Mouse (Mus musculus): Measurements from ENCODE around the gene Ptpa. TPM values are rescaled to one million over a fixed set of nuclear protein-coding genes. Genes with fewer than 3 reads are reported as not detected.

Ptpa gene
- total and polyA plus RNA-seq, 3 experiments, result 82.7 to 91.2 (median 88.7) TPM

DNA sequence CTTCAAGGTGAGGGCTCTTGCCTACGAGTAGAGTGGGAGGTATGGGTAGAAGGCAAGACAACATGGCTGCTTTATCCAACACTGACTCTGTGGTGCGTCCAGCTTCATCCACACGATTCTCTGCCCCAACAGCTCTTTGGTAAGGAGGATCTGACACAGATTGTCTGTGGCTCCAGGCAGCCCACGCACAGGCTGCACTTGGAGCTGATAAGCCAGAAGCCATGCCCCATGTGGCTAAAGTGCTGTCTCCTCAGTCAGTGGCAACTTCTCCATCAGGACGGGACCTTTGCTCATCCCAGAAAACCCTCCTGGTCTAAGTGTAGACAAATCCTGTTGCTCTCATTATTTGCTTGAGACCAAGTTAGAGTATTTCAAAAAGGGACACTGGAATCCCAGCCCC, 38.7 kb downstream of the Ptpa start:
- H3K27me3 ChIP-seq (ENCODE audit: control insufficient read depth, insufficient read depth, low read length), result no peaks in the 10 kb centered on the region
- 79% methylated on average over 5 of the region's 5 CpGs for WGBS
- DNase-seq, result no peak
- no peak overlapping the region for H3K4me3 ChIP-seq
- H3K79me2 ChIP-seq (replicated peaks; ENCODE audit: control insufficient read depth, insufficient read depth, low read length), result no peaks in the 10 kb centered on the region
- intact Hi-C loops (cut with DNase I), result no loop called here
- no peak overlapping the region for H3K27ac ChIP-seq
- no peaks in the 10 kb centered on the region for H3K36me3 ChIP-seq (ENCODE audit: control insufficient read depth, insufficient read depth, low read length)
- H3K9ac ChIP-seq (ENCODE audit: low read depth, low read length), result no peak overlapping the region
- H3K4me1 ChIP-seq (ENCODE audit: control insufficient read depth, insufficient read depth, low read length), result no peaks in the 10 kb centered on the region
- no peak for TF ChIP-seq POLR2A (IDR thresholded peaks at IDR 0.05; ENCODE audit: insufficient read depth, low read depth, low read length)
- TF ChIP-seq EP300 (IDR thresholded peaks at IDR 0.05; ENCODE audit: insufficient read depth, low read depth, low read length), result no peak
- no peak for TF ChIP-seq CTCF (IDR thresholded peaks at IDR 0.05)

DNA sequence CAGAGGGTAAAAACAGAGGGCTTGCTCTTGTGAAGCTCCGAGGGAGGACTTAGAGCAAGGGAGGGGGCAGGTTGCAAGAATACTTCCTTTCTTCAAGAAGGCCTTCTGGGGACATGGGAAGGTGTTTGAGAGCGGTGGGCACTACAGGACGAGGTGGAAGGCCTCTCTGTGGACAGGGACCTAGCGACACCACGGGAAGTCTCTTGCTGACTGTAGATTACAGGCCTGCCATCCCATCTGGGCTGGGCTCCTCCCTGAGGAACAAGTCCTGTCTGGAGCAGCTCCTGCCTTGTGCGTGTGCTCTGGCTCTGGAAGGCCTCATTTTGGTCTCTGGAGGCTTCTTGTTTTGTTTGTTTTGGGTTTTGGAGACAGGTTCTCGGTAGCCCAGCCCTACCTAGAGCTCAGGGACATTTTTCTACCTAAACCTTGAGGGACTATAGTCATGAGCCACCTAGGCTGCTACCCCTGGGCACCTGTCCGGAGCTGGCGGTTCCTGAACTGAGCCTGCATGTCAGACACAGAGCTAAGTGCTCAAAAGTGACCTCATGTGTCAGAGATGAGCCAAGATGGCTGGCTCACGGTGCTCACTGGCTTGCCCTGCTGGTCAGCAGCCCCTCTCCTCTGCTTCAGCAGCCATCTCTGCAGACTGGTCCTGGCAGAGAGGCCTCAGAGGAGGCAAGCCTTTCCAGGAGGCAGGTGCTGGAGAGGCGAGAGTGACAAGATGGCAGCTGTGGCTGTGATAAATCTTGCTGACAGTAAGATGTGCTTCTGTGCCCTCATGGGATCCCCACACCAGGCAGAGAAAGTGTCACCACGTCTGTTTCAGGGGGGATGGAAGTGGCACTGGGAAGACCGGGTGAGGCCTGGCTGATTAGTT, 40.5 kb downstream of the Ptpa start:
- Histone ChIP-seq H3K9ac (ENCODE audit: low read depth, low read length) (no peak overlapping the region; the same call in 1 of the 2 replicates), H3K4me1 (ENCODE audit: control insufficient read depth, insufficient read depth, low read length) (no peaks in the 10 kb centered on the region), H3K27me3 (ENCODE audit: control insufficient read depth, insufficient read depth, low read length) (no peaks in the 10 kb centered on the region), H3K79me2 (replicated peaks; ENCODE audit: control insufficient read depth, insufficient read depth, low read length) (no peaks in the 10 kb centered on the region), H3K36me3 (ENCODE audit: control insufficient read depth, insufficient read depth, low read length) (no peaks in the 10 kb centered on the region), H3K27ac (no peak overlapping the region), H3K4me3 (no peak overlapping the region)
- intact Hi-C loops (cut with DNase I), result no loop called here
- DNase-seq, result no peak
- WGBS, result 60% methylated on average over 13 of the region's 13 CpGs
- TF ChIP-seq POLR2A (IDR thresholded peaks at IDR 0.05; ENCODE audit: insufficient read depth, low read depth, low read length) (no peak), CTCF (IDR thresholded peaks at IDR 0.05) (no peak), EP300 (IDR thresholded peaks at IDR 0.05; ENCODE audit: insufficient read depth, low read depth, low read length) (no peak)

GRCm38 (mm10) chr2:30458349-30458748, 42.5 kb downstream of the Ptpa start:
- 65% methylated on average over 6 of the region's 6 CpGs for WGBS
- intact Hi-C loops (cut with DNase I), result no loop called here
- TF ChIP-seq CTCF (IDR thresholded peaks at IDR 0.05), result no peak
- TF ChIP-seq POLR2A (IDR thresholded peaks at IDR 0.05; ENCODE audit: insufficient read depth, low read depth, low read length), result no peak
- no peak for TF ChIP-seq EP300 (IDR thresholded peaks at IDR 0.05; ENCODE audit: insufficient read depth, low read depth, low read length)
- Histone ChIP-seq H3K27me3 (ENCODE audit: control insufficient read depth, insufficient read depth, low read length) (no peaks in the 10 kb centered on the region), H3K4me3 (no peak overlapping the region), H3K36me3 (ENCODE audit: control insufficient read depth, insufficient read depth, low read length) (no peaks in the 10 kb centered on the region), H3K9ac (ENCODE audit: low read depth, low read length) (no peak overlapping the region), H3K27ac (no peak overlapping the region), H3K79me2 (replicated peaks; ENCODE audit: control insufficient read depth, insufficient read depth, low read length) (no peaks in the 10 kb centered on the region), H3K4me1 (ENCODE audit: control insufficient read depth, insufficient read depth, low read length) (no peaks in the 10 kb centered on the region)
- no peak for DNase-seq

DNA sequence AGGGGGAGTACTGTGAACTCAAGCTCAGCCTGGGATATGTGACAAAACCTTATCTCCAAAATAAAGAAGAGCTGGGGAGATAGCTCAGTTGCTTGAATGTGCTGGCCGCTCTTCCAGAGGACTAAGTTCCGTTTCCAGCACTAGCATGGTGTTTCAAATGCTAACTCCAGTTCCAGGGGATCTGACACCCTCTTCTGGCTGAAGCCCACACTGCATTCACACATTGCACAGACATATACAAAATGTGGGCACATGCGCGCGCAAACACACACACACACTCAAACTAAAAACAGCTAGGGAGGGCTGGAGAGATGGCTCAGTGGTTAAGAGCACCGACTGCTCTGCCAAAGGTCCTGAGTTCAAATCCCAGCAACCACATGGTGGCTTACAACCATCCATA, 43.4 kb downstream of the Ptpa start:
- H3K9ac ChIP-seq (ENCODE audit: low read depth, low read length), result no peak overlapping the region
- no peak for DNase-seq
- H3K27ac ChIP-seq, result no peak overlapping the region
- H3K36me3 ChIP-seq (ENCODE audit: control insufficient read depth, insufficient read depth, low read length), result no peaks in the 10 kb centered on the region
- H3K79me2 ChIP-seq (replicated peaks; ENCODE audit: control insufficient read depth, insufficient read depth, low read length), result no peaks in the 10 kb centered on the region
- no peaks in the 10 kb centered on the region for H3K27me3 ChIP-seq (ENCODE audit: control insufficient read depth, insufficient read depth, low read length)
- no peak overlapping the region for H3K4me3 ChIP-seq
- 93% methylated on average over 6 of the region's 6 CpGs for WGBS
- no peaks in the 10 kb centered on the region for H3K4me1 ChIP-seq (ENCODE audit: control insufficient read depth, insufficient read depth, low read length)
- TF ChIP-seq EP300 (IDR thresholded peaks at IDR 0.05; ENCODE audit: insufficient read depth, low read depth, low read length) (no peak), POLR2A (IDR thresholded peaks at IDR 0.05; ENCODE audit: insufficient read depth, low read depth, low read length) (no peak), CTCF (IDR thresholded peaks at IDR 0.05) (peak; percentile 41)
- intact Hi-C loops (cut with DNase I), result no loop called here

GRCm38 (mm10) chr2:30463341-30463761, 47.5 kb downstream of the Ptpa start:
- H3K4me3 ChIP-seq, result no peak overlapping the region
- 0 out of 2 replicates have a peak, but pooled peaks cover 2% of the 10 kb centered on the region for H3K4me1 ChIP-seq (ENCODE audit: control insufficient read depth, insufficient read depth, low read length)
- TF ChIP-seq EP300 (IDR thresholded peaks at IDR 0.05; ENCODE audit: insufficient read depth, low read depth, low read length) (no peak), POLR2A (IDR thresholded peaks at IDR 0.05; ENCODE audit: insufficient read depth, low read depth, low read length) (no peak), CTCF (IDR thresholded peaks at IDR 0.05) (no peak)
- H3K79me2 ChIP-seq (replicated peaks; ENCODE audit: control insufficient read depth, insufficient read depth, low read length), result no peaks in the 10 kb centered on the region
- H3K36me3 ChIP-seq (ENCODE audit: control insufficient read depth, insufficient read depth, low read length), result no peaks in the 10 kb centered on the region
- H3K9ac ChIP-seq (ENCODE audit: low read depth, low read length), result no peak overlapping the region
- no peak for DNase-seq
- intact Hi-C loops (cut with DNase I), result no loop called here
- peak overlapping the region; percentile 79 for H3K27ac ChIP-seq
- 39% methylated on average over 5 of the region's 5 CpGs for WGBS
- H3K27me3 ChIP-seq (ENCODE audit: control insufficient read depth, insufficient read depth, low read length), result no peaks in the 10 kb centered on the region

DNA sequence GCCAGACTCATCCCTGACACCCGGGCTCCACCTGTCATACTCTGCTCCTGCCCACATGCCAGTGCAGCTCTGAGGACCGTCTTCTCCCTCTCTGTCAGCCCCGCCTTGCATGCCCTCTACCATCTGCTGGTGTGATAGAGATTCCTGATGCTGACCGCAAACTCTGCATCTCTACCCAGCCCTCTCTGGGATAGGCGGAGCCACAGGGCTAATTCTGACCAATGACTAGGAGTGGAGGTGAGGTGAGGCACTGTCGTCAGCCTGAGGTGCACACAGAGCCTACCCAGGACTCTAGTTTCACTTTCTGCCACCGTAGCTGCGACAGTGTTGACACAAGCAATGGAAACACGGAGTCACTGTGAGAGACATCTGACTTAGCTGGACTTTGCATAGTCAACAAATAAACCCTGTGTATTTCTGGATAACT, 48.1 kb downstream of the Ptpa start:
- DNase-seq, result peak; percentile 67 to 83
- Histone ChIP-seq H3K4me1 (ENCODE audit: control insufficient read depth, insufficient read depth, low read length) (0 out of 2 replicates have a peak, but pooled peaks cover 2% of the 10 kb centered on the region), H3K36me3 (ENCODE audit: control insufficient read depth, insufficient read depth, low read length) (no peaks in the 10 kb centered on the region), H3K27me3 (ENCODE audit: control insufficient read depth, insufficient read depth, low read length) (no peaks in the 10 kb centered on the region), H3K4me3 (peak overlapping the region; percentile 11), H3K79me2 (replicated peaks; ENCODE audit: control insufficient read depth, insufficient read depth, low read length) (no peaks in the 10 kb centered on the region), H3K9ac (ENCODE audit: low read depth, low read length) (peak overlapping the region; percentile 14; the same call in 1 of the 2 replicates), H3K27ac (peak overlapping the region; percentile 79)
- intact Hi-C loops (cut with DNase I), result no loop called here
- TF ChIP-seq POLR2A (IDR thresholded peaks at IDR 0.05; ENCODE audit: insufficient read depth, low read depth, low read length), result peak; percentile 71
- TF ChIP-seq EP300 (IDR thresholded peaks at IDR 0.05; ENCODE audit: insufficient read depth, low read depth, low read length), result peak; percentile 86
- TF ChIP-seq CTCF (IDR thresholded peaks at IDR 0.05), result no peak
- WGBS, result under 1% methylated on average over 9 of the region's 9 CpGs

All from heart, adult 2 months (tissue).